30 mouse cellular contexts compared by ENCODE assay signal in the genomic region with DNA sequence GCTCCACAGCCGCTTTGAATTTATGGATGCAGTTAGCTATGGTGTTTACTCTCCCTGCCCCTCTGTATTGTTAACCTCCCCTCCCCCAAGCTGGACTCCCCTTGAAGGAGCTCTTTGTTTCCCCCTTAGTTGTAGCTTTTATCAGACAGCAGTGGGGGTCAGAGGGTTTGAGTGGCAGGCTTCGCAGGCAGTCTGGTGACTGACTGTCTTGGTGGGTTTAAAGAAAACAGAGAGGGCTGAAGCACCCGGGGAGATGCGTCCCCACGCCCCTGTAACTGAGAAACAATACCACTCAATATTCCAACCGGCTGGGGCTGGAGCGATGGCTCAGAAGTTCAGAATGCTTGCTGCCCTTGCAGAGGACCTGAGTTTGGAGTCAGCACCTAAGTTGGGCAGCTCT. TPM values are rescaled to one million over a fixed set of nuclear protein-coding genes. Genes with fewer than 3 reads are reported as not detected.
A peak's percentile ranks its signal among the peaks of the same experiment; 100 is the strongest.
DNase-seq lines count a peak whose midpoint lies in the region; ATAC-seq and TF ChIP-seq lines count a peak whose summit lies in the region.
"Had no signal": no experiment of that assay in that cellular context is flagged by ENCODE, and none has a peak within 500 bp of the region (broad histone marks: within the 10 kb centered on the region; RNA-seq: fewer than 3 reads in every experiment).

No protein-coding gene starts in this region.

- H3K9ac ChIP-seq in hindbrain, embryonic 14.5 days: no peak overlapping the region
- H3K9ac ChIP-seq in midbrain, embryonic 13.5 days (replicated peaks): no peak overlapping the region
- H3K9ac ChIP-seq in ES-E14 (ENCODE audit: insufficient read depth, low read depth, low read length, poor library complexity, severe bottlenecking): peak overlapping the region; percentile 24; the same call in 1 of the 2 replicates
- H3K9ac ChIP-seq in intestine, embryonic 15.5 days: no peak overlapping the region
- H3K9ac ChIP-seq: embryonic facial prominence, embryonic 12.5 days; forebrain, embryonic 13.5 days; liver, embryonic 15.5 days; lung, embryonic 15.5 days; neural tube, embryonic 12.5 days had no signal

- no peak overlapping the region; the same call in 1 of the 2 replicates for H3K4me3 ChIP-seq in hindbrain, embryonic 10.5 days
- H3K4me3 ChIP-seq in hindbrain, embryonic 14.5 days (replicated peaks; ENCODE audit: low read length): no peak overlapping the region
- H3K4me3 ChIP-seq in midbrain, embryonic 10.5 days: no peak overlapping the region
- no peak overlapping the region for H3K4me3 ChIP-seq in midbrain, embryonic 13.5 days (replicated peaks)
- 0 out of 4 replicates have a peak overlapping the region, but pooled peaks of 1 of the 2 experiments have one; percentile 8 for H3K4me3 ChIP-seq in ES-E14 (ENCODE audit: insufficient read depth in 1 of 2, low read depth in 1 of 2, low read length in 2 of 2, poor library complexity in 1 of 2, severe bottlenecking in 1 of 2)
- H3K4me3 ChIP-seq in intestine, embryonic 15.5 days (replicated peaks): no peak overlapping the region
- H3K4me3 ChIP-seq: embryonic facial prominence, embryonic 12.5 days; forebrain, embryonic 13.5 days; gastrocnemius, adult 2 months; heart, embryonic 10.5 days; liver, embryonic 15.5 days; lung, embryonic 15.5 days; neural tube, embryonic 12.5 days had no signal

- no peaks in the 10 kb centered on the region for H3K36me3 ChIP-seq in hindbrain, embryonic 10.5 days
- H3K36me3 ChIP-seq in hindbrain, embryonic 14.5 days (replicated peaks; ENCODE audit: control insufficient read depth, insufficient read depth): no peaks in the 10 kb centered on the region
- H3K36me3 ChIP-seq in midbrain, embryonic 10.5 days: no peaks in the 10 kb centered on the region
- H3K36me3 ChIP-seq in midbrain, embryonic 13.5 days: no peaks in the 10 kb centered on the region
- H3K36me3 ChIP-seq in ES-E14 (ENCODE audit: control insufficient read depth, insufficient read depth, low read length, poor library complexity, severe bottlenecking): no peaks in the 10 kb centered on the region
- no peaks in the 10 kb centered on the region for H3K36me3 ChIP-seq in intestine, embryonic 15.5 days
- H3K36me3 ChIP-seq: embryonic facial prominence, embryonic 12.5 days; heart, embryonic 10.5 days; liver, embryonic 15.5 days; lung, embryonic 15.5 days; neural tube, embryonic 12.5 days had no signal

- peak overlapping the region; percentile 78 for H3K27ac ChIP-seq in hindbrain, embryonic 10.5 days
- no peak overlapping the region for H3K27ac ChIP-seq in hindbrain, embryonic 14.5 days
- peak overlapping the region; percentile 72 for H3K27ac ChIP-seq in midbrain, embryonic 10.5 days (replicated peaks)
- H3K27ac ChIP-seq in midbrain, embryonic 13.5 days: no peak overlapping the region
- peak overlapping the region; percentile 81 for H3K27ac ChIP-seq in ES-E14 (ENCODE audit: insufficient read depth, low read depth, low read length, poor library complexity, severe bottlenecking)
- no peak overlapping the region for H3K27ac ChIP-seq in intestine, embryonic 15.5 days
- H3K27ac ChIP-seq: embryonic facial prominence, embryonic 12.5 days; forebrain, embryonic 13.5 days; gastrocnemius, adult 2 months; heart, embryonic 10.5 days; liver, embryonic 15.5 days; lung, embryonic 15.5 days; neural tube, embryonic 12.5 days had no signal

- H3K27me3 ChIP-seq in hindbrain, embryonic 10.5 days (ENCODE audit: insufficient read depth, poor library complexity, severe bottlenecking): peaks cover 4% of the 10 kb centered on the region; the same call in 1 of the 2 replicates
- no peaks in the 10 kb centered on the region for H3K27me3 ChIP-seq in hindbrain, embryonic 14.5 days (ENCODE audit: control insufficient read depth, insufficient read depth, low read length)
- peaks cover 20% of the 10 kb centered on the region for H3K27me3 ChIP-seq in midbrain, embryonic 10.5 days (ENCODE audit: low read depth, poor library complexity, severe bottlenecking)
- peaks cover 6% of the 10 kb centered on the region; the same call in 1 of the 2 replicates for H3K27me3 ChIP-seq in midbrain, embryonic 13.5 days
- H3K27me3 ChIP-seq in intestine, embryonic 15.5 days (replicated peaks): no peaks in the 10 kb centered on the region
- H3K27me3 ChIP-seq: embryonic facial prominence, embryonic 12.5 days; forebrain, embryonic 13.5 days; liver, embryonic 15.5 days; lung, embryonic 15.5 days; neural tube, embryonic 12.5 days had no signal

- no peak overlapping the region for H3K4me2 ChIP-seq in hindbrain, embryonic 14.5 days (replicated peaks)
- H3K4me2 ChIP-seq in midbrain, embryonic 13.5 days (replicated peaks): no peak overlapping the region
- H3K4me2 ChIP-seq in intestine, embryonic 15.5 days (replicated peaks): no peak overlapping the region
- H3K4me2 ChIP-seq: embryonic facial prominence, embryonic 12.5 days; forebrain, embryonic 13.5 days; liver, embryonic 15.5 days; lung, embryonic 15.5 days; neural tube, embryonic 12.5 days had no signal

- peaks cover 53% of the 10 kb centered on the region for H3K4me1 ChIP-seq in hindbrain, embryonic 10.5 days (replicated peaks)
- H3K4me1 ChIP-seq in hindbrain, embryonic 14.5 days (replicated peaks; ENCODE audit: control insufficient read depth, insufficient read depth, low read length): peaks cover 17% of the 10 kb centered on the region
- peaks cover 46% of the 10 kb centered on the region for H3K4me1 ChIP-seq in midbrain, embryonic 10.5 days
- peaks cover 19% of the 10 kb centered on the region for H3K4me1 ChIP-seq in midbrain, embryonic 13.5 days (replicated peaks)
- peaks cover 22 to 24% of the 10 kb centered on the region in 2 experiments for H3K4me1 ChIP-seq in ES-E14 (ENCODE audit: control insufficient read depth in 2 of 2, insufficient read depth in 2 of 2, low read length in 2 of 2, poor library complexity in 1 of 2)
- H3K4me1 ChIP-seq in intestine, embryonic 15.5 days (replicated peaks): peaks cover 13% of the 10 kb centered on the region
- H3K4me1 ChIP-seq: embryonic facial prominence, embryonic 12.5 days; liver, embryonic 15.5 days had no signal

- no peak for ATAC-seq in hindbrain, embryonic 14.5 days (ENCODE audit: low FRiP score)
- no peak for ATAC-seq in midbrain, embryonic 13.5 days
- peak; percentile 23; the same call in 1 of the 2 replicates for ATAC-seq in intestine, embryonic 15.5 days
- ATAC-seq: forebrain, embryonic 13.5 days; inflammation-experienced regulatory T-cells, adult 6 months had no signal

- DNase-seq in hindbrain, embryonic 10.5 days (ENCODE audit: low spot score): peak; percentile 48
- DNase-seq in hindbrain, embryonic 14.5 days (ENCODE audit: low spot score): no peak
- no peak for DNase-seq in midbrain, embryonic 10.5 days (ENCODE audit: low spot score)
- no peak for DNase-seq in ES-E14 (ENCODE audit: low read depth, low spot score)
- DNase-seq in gastrocnemius, postnatal 10 days: no peak
- DNase-seq in adrenal gland, postnatal 25 days: no peak
- DNase-seq: cerebellum, adult 2 months; cerebellum, postnatal 25 days; gastrocnemius, adult 2 months; heart, postnatal 4 days; left cerebral cortex, postnatal 4 days; liver; lung, postnatal 4 days; right cerebral cortex, postnatal 14 days had no signal

- WGBS in hindbrain, embryonic 10.5 days: 10% methylated on average over 7 of the region's 7 CpGs
- WGBS in hindbrain, embryonic 14.5 days: 14% methylated on average over 7 of the region's 7 CpGs
- WGBS in midbrain, embryonic 10.5 days: 35% methylated on average over 7 of the region's 7 CpGs
- WGBS in midbrain, embryonic 13.5 days: 23% methylated on average over 7 of the region's 7 CpGs
- 55% methylated on average over 7 of the region's 7 CpGs for WGBS in intestine, embryonic 15.5 days

- H3K9me3 ChIP-seq in hindbrain, embryonic 10.5 days: peaks cover 2% of the 10 kb centered on the region; the same call in 1 of the 2 replicates
- H3K9me3 ChIP-seq in hindbrain, embryonic 14.5 days (ENCODE audit: control insufficient read depth, low read length): no peaks in the 10 kb centered on the region
- H3K9me3 ChIP-seq in midbrain, embryonic 10.5 days (replicated peaks): no peaks in the 10 kb centered on the region
- H3K9me3 ChIP-seq in midbrain, embryonic 13.5 days: no peaks in the 10 kb centered on the region
- H3K9me3 ChIP-seq in ES-E14 (ENCODE audit: control insufficient read depth, insufficient read depth, low read depth, low read length): no peaks in the 10 kb centered on the region
- H3K9me3 ChIP-seq in intestine, embryonic 15.5 days: no peaks in the 10 kb centered on the region
- H3K9me3 ChIP-seq: embryonic facial prominence, embryonic 12.5 days; forebrain, embryonic 13.5 days; heart, embryonic 10.5 days; liver, embryonic 15.5 days; lung, embryonic 15.5 days; neural tube, embryonic 12.5 days had no signal

- in situ Hi-C loops in ES-E14 (cut with MboI; ENCODE audit: low sequenced_read_pairs in 2 of 2, unreplicated experiment in 2 of 2): no loop called here

TF ChIP-seq in ES-E14, 5 proteins besides CTCF, POLR2A, EP300 and RAD21 (continues in another document):
- peak; percentile 59; the same call in 1 of the 2 replicates for TF ChIP-seq CHD2 (IDR thresholded peaks at IDR 0.05; ENCODE audit: low read depth, low read length)
- TF ChIP-seq ZNF384 (IDR thresholded peaks at IDR 0.05; ENCODE audit: low read depth, low read length): no peak
- TF ChIP-seq HCFC1 (IDR thresholded peaks at IDR 0.05; ENCODE audit: borderline replicate concordance, insufficient read depth, low read length): no peak
- TF ChIP-seq ZC3H11A (IDR thresholded peaks at IDR 0.05; ENCODE audit: borderline replicate concordance, low read depth, low read length): no peak

RNA-seq across cellular contexts. Expression of a gene that starts 39.5 kb away (rescaled TPM):
- 12.4 and 13.5 TPM in 2 replicates for polyA plus RNA-seq in hindbrain, embryonic 10.5 days (2016; fragmentation: Nextera tagmentation; extraction: Ambion mirVana)
- polyA plus RNA-seq in hindbrain, embryonic 14.5 days (2014; fragmentation: Nextera tagmentation; extraction: Ambion mirVana): 0.65 and 1.2 TPM in 2 replicates
- polyA plus RNA-seq in midbrain, embryonic 10.5 days (2016; fragmentation: Nextera tagmentation; extraction: Ambion mirVana): 10.2 TPM in 2 replicates
- polyA plus RNA-seq in midbrain, embryonic 13.5 days (2015; fragmentation: Nextera tagmentation; extraction: Ambion mirVana): 2.0 and 2.7 TPM in 2 replicates
- total RNA-seq in ES-E14 (2012; rRNA removed): 68.6 and 129 TPM in 2 replicates
- 9.5 TPM in 2 replicates for polyA plus RNA-seq in intestine, embryonic 15.5 days (2015; fragmentation: Nextera tagmentation; extraction: Ambion mirVana)
- total RNA-seq in gastrocnemius, postnatal 10 days (2021): 1 to 10 TPM in 1 of 2 experiments, under 1 TPM in 1; 0.99 to 1.9 TPM
- 5.9 and 12.0 TPM in 2 replicates for total RNA-seq in adrenal gland, postnatal 25 days (2021)

RNA-seq across cellular contexts. Expression of a gene that starts 47.9 kb away (rescaled TPM):
- polyA plus RNA-seq in hindbrain, embryonic 10.5 days (2016; fragmentation: Nextera tagmentation; extraction: Ambion mirVana): 0.09 and 0.20 TPM in 2 replicates
- not detected in 2 replicates for polyA plus RNA-seq in hindbrain, embryonic 14.5 days (2014; fragmentation: Nextera tagmentation; extraction: Ambion mirVana)
- not detected in 2 replicates for polyA plus RNA-seq in midbrain, embryonic 10.5 days (2016; fragmentation: Nextera tagmentation; extraction: Ambion mirVana)
- 0.07 TPM in 1 of 2 replicates, not detected in the other for polyA plus RNA-seq in midbrain, embryonic 13.5 days (2015; fragmentation: Nextera tagmentation; extraction: Ambion mirVana)
- total RNA-seq in ES-E14 (2012; rRNA removed): 0.26 TPM in 1 of 2 replicates, not detected in the other
- 6.0 and 11.0 TPM in 2 replicates for polyA plus RNA-seq in intestine, embryonic 15.5 days (2015; fragmentation: Nextera tagmentation; extraction: Ambion mirVana)
- total RNA-seq in gastrocnemius, postnatal 10 days (2021): not detected
- not detected in 2 replicates for total RNA-seq in adrenal gland, postnatal 25 days (2021)
- total RNA-seq: adrenal gland, adult 18-20 months; gastrocnemius, adult 2 months; heart, postnatal 4 days; layer of hippocampus, postnatal 14 days; left cerebral cortex, adult 8-10 months; left cerebral cortex, postnatal 4 days; megakaryocyte-erythroid progenitor cell, adult 5-6 weeks had no signal
- polyA plus RNA-seq: cerebellum, adult 2 months; embryonic facial prominence, embryonic 12.5 days; forebrain, embryonic 13.5 days; gonadal fat pad, adult 2 months; heart, embryonic 16.5 days; inflammation-experienced regulatory T-cells, adult 6 months; kidney, embryonic 14.5 days; neural tube, embryonic 12.5 days had no signal

Comparison
In these comparisons a context has a peak if more than half of its experiments do, and no peak if none do; other contexts are left out.
1. H3K27ac ChIP-seq: peak in hindbrain, embryonic 10.5 days (single experiment), midbrain, embryonic 10.5 days (single experiment) and ES-E14 (single experiment); none in hindbrain, embryonic 14.5 days (single experiment), midbrain, embryonic 13.5 days (single experiment) and intestine, embryonic 15.5 days (single experiment).